Mouse (Mus musculus) c-Kit-negative CD71-positive TER-119-positive erythroid progenitor cells, embryonic 14.5 days (primary cell): ENCODE measurements around the gene Ptpro.
"Not testable (repeated sequence)": the region's sequence is repeated elsewhere in the genome, so short reads cannot be mapped to it uniquely, and the experiment has no call there.

Experiments
- DNase-seq: peaks from one replicate; pipeline ENCODE4 v3.0.0-alpha.2; 2013; ENCODE audit warnings: low read depth, low spot score

Gene Ptpro

DNA sequence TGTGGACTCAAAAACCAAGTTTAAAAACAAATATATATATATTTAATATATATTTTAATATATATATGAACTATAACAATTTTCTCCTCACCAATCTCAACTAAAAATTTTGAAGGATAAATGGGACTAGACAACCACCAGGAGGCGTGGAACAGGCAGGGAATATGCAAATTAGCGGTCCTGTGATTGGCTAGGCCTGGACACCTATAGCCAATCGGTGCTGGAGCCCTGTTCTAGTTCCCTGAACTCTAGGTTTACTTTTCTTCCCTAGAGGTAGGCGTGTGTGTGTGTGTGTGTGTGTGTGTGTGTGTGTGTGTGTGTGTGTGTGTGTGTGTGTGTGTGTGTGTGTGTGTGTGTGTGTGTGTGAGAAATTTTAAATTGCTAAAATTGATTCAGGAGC is 134.8 kb downstream of the Ptpro start:
- no peak for DNase-seq

DNA sequence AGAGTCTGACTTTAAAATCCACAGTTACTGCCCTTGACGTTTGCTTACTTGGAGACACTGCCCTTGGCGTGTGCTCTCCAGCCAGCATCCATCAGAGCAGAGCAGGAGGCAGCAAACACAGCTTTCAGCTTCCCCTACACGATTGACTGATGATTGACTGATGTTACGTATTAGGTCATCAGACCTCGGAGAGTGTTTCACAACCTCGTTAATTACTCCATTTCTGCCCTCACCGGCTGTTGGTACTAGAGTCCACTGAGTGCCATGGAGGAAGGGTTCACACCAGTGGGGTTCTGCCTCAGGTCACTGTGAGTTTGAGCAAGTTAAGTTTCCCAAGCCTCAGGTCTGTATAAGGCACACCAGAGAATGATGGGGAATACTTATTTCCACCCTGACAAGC is 143.0 kb downstream of the Ptpro start:
- no peak for DNase-seq

DNA sequence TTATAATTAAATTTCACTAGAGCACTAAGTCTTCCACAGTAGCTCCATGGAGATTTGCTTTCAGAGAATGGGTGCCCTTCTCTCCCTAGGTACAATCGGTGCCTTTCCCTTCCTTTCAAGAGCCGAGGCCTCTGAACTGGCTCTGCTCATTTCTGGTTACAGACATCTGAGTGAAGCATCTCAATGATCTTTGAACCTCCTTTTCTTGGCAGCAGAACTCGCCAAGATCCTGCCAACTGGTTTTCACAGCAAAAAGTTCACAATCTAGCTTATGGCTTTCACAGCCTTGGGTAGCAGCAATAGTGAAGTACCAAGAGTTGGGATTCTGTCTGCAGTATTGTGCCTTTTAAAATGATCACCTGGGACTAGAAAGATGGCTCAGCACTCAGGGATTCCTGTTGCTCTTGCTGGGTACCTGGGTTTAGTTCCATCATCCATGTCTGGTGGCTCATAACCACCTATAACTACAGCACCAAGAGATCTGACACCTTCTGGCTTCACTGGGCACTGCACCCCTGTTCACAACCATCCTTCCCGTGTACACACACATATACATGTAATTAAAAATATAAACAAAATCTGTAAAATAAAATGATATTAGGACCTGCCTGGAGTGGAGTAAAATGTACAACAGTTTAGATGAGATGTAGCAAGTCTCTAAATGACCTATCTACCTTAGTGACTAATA is 144.1 kb downstream of the Ptpro start:
- DNase-seq: no peak

DNA sequence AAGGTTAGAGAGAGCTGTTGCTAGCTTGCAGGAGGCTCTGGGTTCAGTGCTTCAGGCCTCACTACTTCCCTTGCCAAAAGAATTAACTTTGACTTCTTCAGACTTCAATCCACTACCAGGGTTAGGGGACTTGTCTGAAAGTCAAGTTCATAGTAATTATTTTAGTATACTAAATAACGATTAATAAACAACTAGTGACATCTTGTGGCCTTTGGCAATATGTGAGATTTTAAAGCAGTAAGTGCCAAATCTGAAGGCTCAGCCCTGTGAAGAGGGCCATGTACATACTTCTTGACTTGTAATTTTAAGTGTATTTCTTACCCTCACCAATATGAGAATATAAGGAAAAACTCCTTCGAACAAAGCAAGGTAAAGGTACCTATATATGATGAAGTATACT is 145.2 kb downstream of the Ptpro start:
- DNase-seq: no peak

DNA sequence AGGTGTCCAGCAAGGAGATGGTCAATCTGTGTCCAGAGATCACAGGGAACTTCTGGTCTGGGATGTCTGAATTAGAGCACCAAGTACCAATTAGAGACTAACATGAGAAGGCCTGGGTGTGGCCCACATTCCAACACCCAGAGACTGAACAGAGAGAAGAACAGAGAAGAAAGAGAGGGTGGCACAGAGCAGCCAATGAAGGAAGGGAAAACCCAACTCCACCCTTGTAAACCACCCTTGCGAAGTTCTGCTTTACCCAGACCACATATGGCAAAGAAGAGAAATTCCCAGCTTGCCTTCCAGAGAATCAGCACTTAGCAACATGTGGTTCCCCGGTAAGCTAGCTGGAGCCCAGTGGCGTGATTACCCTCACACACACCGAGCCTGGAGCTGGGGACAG is 152.1 kb downstream of the Ptpro start:
- DNase-seq: no peak

DNA sequence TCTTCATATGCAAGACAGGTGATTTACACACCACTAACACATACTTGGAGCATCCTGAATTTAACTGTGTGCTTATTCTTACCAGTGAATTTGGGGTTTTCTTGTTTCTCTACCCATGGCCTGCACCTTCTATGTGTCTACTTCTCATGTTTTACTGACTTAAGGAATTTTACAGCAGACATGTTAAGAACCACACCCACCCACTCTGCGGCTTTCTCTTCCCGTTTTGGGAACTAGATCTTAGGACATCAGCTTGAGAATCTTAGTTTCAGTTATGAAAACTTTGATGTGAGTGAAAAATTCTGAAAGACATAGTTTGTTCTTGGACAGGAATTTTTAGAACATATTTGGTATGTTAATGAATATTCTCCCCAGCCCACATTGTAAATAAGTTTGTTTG is 153.6 kb downstream of the Ptpro start:
- DNase-seq: no peak

DNA sequence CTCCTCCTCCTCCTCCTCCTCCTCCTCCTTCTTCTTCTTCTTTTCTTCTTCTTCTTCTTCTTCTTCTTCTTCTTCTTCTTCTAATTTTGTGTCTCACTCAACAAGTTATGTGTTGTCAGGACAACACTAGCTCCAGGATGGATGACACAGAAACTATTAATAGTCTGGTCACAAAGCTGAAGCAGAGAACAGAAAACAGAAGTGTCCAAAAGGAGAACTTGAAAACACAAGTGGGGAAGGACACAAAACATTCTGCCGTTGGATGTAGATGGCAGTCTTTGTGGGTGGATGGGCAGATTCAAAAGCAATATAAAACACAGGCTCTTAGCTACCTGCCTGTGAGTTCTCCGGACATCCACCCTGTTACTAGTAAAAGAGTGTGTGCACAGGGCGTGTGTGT is 158.4 kb downstream of the Ptpro start:
- no peak for DNase-seq

DNA sequence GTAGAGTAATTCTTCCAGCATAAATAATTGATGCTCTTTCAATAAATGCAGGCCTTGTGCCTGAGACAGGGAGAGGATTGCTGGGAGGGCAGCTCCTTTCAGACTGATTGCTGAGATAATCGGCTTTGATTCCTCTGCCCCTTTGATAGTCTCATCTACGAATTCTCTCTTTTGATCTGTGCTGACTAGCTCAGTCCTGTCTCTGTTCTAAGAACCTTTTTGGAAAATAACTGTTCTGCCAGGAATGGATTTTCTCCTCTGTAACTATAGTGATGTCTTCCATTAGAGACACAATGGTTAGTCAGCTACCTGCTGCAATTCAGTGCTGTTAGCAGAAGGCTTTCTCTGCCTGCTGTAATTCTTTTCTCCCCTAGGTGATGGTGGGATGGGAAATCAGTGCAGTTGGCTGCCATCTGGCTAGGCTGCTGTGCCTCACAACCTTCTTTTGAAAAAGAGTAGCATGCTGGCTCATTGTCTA is 159.8 kb downstream of the Ptpro start:
- no peak for DNase-seq

DNA sequence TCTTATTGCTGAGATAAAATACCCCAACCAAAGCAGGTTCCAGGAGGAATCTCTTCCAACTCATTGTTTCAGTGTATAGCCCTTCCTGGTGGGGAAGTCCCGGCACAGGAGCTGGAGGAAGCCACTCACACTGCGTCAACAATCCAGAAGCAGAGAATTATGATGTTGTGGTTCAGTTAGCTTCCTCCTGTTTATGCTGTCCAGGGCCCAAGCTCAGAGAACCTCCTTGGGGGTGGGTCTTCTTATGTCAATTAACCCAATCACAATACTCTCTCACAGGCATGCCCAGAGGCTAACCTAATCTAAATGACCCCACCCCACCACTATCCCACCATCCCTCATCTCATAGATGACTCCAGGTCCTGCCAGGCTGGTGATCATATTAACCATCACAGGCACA is 160.9 kb downstream of the Ptpro start:
- DNase-seq: no peak

DNA sequence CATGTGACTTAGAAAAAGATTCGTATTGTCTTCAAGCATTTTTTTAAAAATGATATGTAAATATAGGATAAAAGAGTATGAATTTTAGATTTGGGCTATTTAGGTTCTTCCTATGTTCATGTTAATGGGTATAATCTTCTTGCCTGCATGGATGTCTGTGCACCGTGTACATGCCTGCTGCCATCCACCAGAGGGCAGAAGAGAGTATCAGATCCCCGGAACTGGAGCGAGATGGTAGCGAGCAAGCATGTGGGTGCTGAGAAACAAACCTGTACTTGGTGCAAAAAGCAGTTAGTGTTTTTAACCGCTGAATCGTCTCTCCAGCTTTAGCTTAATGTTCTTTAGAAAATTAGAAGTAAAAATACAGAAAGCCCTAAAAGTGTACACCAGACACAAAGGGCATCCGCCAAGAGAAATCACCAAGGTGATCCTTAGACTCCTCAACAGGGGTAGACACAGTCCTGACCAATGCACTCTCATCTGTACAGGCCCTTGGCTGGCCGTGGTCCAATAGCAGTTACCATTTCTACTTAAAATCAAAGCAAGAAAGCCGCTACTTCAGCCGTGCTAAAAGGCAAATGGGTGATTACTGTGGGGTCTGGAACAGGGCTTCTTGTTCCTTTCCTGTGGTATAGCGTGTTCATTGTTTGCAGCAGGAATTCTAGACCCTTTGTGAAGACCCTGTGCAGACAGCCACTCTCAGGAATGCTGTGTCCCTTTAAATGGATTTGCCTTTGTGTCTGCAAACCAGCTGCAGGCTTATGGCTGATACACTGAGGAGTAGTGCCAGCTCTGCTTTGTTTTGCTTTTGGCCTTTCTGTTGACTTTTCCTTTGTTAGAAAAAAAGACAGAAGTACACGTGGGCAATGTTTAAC is 162.6 kb downstream of the Ptpro start:
- no peak for DNase-seq

DNA sequence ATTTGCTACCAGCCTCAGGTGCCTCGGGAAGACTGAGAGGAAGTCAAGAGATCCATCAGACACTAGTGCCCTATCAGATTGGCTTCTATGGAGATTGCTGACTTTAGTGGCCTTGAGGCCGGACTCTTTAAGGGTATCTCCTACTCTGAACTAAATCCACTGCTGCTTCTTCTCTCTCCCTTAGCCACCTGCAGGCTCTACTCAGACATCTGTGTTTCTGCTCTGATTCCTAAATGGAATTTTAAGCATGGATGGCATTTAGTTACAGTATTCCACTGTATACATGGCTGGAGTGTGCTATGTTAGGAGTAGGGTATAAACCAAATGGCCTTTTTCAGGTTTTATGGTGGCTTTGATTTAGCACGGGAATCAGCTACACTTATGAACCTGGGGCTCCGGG is 170.7 kb downstream of the Ptpro start:
- no peak for DNase-seq

DNA sequence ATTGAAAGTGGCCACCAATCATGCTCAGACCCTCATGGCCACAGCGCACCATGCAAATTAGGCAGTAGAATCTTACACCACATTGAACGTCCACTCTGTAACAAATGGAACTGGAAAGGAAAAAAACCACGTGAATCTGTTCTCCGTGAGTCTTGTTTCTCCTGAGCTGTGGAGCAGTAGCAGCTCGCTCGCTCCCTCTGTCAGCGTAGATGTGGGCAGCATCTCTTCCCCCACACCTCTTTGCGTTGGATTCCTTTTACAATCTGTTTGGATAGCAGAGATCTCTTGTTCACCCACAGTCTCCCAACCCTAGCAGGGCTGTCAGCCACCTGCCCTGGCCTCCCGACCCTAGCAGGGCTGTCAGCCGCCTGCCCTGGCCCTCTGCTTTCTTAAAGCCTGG is 171.7 kb downstream of the Ptpro start:
- DNase-seq: no peak

DNA sequence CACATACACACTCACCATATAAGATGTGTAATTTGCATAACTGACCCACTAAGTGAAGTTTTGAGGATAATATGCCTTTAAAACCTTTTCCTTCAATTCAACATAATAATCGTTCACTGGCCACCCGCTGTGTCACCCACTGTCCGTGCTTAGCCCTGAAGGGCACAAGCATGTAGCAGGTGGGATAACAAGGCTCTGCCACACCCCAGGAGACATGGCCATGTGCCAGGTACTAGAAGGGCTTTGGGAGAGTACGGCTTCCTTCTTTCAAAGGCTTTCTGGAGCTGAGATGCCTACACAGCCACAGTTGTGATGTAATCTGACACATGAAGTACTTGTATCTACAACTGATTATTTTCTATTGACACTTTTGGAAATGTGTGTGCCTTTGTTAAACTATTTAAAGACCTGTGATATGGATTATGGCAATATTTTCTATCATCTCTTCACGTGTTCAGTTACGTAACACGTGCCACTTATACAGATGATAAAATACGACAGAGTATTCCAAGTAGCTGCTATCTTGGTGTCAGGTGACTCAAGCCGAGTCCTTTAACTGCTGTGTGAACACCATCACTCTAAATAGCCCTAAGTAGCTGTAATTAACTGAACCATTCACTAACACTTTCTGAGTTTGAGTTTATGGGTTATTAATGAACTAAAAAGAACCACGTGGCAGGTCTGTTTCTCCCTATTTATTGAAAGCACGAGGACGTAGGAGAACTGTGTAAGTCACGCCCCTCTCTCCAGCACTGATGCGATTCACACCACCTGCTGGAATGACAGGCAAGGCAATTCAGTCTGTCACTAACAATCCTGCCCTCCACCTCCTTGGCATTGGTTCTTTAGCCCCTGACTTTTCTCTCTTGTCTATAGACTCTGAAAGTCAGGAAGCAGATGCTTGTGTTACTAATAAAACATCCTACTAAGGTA is 173.6 kb downstream of the Ptpro start:
- DNase-seq: no peak

DNA sequence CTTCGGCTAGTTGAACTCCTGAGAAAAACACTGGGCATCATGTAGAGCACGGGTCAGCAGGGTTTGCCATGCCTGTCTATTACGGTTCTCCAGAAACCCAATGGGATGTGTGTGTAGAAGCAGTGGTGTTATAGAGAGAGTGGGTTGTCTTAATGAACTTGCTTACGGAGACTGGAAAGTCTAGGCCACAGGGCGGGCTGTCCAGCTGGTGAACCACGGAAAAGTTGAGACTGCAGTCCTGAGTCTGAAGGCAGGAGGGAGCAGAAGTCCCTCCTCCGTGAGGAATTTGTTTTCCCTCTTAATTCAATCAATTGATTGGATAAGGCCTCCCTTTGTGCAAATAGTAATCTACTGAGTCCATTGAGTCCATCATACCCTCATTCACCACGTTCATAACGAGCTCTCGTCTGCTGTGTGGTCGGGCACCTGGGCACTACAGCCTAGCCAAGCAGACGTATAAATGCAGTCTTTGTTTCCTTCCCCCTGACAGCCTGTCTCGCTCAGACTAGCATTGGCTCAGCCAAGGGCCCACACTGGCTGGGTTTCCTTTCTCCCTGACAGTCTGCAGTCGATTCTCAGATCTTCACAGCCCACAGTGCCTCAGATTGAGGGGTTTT is 181.5 kb downstream of the Ptpro start:
- no peak for DNase-seq

DNA sequence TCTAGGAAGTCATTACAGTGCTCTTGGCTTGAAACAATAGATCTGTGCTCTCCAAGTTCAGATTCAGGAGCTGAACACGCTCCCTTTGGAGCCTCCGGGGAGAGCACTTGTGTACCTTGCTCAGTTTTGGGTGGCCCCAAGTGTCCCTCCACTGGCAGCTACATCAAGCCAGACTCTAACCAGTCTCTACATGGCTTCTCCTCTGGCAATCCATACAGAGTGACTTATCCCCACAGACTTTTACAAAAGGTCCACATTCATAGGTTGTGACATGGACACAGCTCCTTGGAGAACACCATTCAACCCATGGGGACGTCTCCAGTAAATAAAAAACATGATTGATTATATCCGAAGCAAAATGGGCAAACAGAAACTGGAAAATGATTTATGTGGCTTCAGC is 185.4 kb downstream of the Ptpro start:
- no peak for DNase-seq

DNA sequence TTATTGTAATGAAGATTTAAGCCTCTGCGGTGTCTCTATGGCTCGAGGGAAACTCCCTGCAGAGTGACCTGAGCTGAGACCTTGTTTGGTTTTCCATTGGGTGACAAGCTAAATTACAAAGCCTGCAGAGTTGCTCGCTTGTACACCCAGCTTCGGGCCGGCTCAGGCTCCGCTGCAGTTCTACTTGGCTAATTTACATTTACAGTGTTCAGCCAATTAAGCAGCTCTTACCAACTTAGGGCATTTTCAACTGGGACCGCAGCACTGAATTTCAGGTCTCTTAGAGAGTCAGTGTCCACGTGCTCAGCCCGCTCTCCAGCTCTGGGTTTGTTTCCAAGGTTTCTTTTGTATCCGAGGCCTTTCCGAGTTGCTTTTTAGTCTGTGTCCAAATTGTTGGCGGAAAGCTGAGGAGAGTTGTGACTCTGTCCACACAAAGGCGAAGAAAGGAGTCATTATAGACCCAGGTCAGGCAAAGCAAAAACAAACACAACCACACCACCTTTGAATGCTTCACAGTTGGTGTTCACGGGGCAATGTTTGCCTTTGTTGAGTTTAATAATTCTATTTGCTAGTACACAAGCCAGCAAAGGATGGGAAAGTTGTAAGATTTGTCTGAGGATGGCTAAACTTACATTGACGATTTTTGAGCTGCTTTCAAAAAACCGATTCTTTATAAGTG is 185.9 kb downstream of the Ptpro start:
- DNase-seq: no peak

DNA sequence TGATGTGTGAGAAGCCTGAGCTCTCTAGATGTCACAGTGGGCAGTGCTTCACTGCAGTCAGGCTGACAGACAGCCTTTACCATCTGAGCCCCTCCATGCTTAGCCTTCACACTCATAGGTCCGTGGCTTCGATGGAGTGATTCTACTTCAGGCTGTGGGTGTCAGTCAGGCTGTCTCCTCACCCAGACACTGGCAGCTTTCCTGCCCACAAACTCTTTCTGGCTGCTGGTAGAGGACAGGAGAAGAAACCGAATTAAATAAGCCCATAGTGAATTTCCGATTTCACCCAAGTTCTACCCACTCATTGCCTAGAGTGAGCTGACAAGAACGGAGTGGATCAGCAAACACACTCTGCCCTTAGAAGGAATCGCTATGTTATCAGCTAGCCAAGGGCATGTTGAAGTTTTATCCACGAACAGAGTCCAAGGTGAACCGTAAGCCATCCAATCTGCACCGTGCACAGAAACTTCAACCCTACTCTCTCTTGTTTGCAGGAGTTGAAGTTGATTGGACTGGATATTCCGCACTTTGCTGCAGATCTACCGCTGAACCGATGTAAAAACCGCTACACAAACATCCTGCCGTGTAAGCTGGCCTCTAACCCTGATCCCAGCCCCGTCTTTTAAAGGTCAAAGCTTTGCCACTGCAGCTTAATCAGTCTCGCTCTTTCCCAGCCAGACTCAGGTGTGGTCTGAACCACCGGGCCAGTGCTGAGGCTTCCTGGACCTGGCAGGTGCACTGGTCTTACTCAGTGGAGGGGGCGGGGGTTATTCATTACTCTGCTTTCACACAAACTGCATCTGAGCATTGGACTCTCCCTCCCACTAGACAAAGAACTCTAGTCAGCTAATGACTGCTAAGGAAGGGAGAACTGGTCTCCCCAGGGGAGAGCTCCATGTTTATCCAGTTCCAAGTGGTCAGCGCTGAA is 188.7 kb downstream of the Ptpro start:
- DNase-seq: no peak

DNA sequence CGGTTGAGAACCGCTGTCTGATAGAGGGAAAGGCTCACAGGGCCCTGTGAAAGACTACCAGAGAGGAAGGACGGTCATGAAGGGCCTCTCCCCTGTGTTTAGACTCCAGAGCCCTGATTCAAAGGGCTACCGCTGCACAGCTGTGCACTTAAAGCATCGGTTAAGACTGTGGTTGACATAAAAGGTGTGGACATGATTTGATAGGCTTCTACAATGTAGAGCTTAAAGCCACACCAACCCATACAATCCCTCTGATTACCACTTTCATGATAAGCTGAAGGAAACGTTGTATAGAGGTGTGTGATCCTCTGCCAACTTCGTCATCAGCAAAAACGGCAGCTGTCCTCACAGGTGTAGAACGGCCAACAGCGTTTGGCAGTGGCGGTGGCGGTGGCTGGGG is 191.0 kb downstream of the Ptpro start:
- no peak for DNase-seq

DNA sequence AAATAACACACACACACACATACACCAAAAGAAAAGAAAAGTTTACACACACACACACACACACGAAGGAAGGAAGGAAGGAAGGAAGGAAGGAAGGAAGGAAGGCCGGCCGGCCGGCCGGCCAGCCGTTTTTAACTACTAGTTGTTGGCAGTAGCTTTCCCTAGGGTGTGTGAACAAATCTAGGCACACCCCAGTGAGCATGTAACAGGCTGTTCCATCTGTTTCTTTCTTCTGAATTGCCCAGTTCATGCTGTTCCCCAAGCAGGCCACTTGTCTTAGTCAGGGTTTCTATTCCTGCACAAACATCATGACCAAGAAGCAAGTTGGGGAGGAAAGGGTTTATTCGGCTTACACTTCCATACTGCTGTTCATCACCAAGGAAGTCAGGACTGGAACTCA is 194.0 kb downstream of the Ptpro start:
- not testable (repeated sequence) for DNase-seq

DNA sequence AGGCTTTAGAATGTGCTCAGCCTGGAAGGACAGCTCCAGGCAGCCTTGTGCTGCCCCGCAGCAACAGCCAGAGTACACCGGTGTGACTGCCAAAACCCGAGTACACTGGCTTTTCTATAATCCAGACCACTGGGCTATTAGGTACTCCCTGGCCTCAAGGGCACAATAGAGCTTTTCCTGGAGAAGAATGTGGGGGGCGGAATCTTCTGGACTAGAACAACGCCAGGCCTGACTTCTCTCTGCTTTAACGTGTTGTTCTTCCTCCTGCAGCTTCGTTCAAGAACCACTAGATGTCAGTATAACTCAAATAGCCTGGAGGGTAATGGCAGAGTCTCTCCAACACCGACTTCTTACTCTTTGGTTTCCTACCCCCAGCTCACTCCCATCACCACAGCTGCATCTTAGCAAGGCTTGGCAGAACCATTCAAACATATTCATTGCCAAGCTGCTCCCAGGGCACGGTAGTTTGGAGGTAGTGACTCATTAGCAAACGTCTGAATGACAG is 203.5 kb downstream of the Ptpro start:
- no peak for DNase-seq
